ENCODE assay signal across 9 mouse cellular contexts in genomic region chr3:88456746-88457532, GRCm38 (mm10). TPM values are rescaled to one million over a fixed set of nuclear protein-coding genes. Genes with fewer than 3 reads are reported as not detected.
DNase-seq lines count a peak whose midpoint lies in the region; ATAC-seq and TF ChIP-seq lines count a peak whose summit lies in the region.
"Had no signal": no experiment of that assay in that cellular context is flagged by ENCODE, and none has a peak within 500 bp of the region (broad histone marks: within the 10 kb centered on the region; RNA-seq: fewer than 3 reads in every experiment).

No protein-coding gene starts in this region.

- peak overlapping the region; percentile 49; the same call in 1 of the 2 replicates for H3K9ac ChIP-seq in neural tube, embryonic 12.5 days
- H3K9ac ChIP-seq in forebrain, postnatal 0 days = peak overlapping the region; percentile 62

- no peak overlapping the region for H3K27ac ChIP-seq in neural tube, embryonic 12.5 days
- H3K27ac ChIP-seq in forebrain, postnatal 0 days (ENCODE audit: low read depth, low read length) = no peak overlapping the region
- H3K27ac ChIP-seq in midbrain, embryonic 10.5 days (replicated peaks) = peak overlapping the region; percentile 14; the same call in 1 of the 2 replicates

- peaks cover 21% of the 10 kb centered on the region for H3K4me1 ChIP-seq in neural tube, embryonic 12.5 days
- peaks cover 17% of the 10 kb centered on the region; the same call in 1 of the 2 replicates for H3K4me1 ChIP-seq in forebrain, postnatal 0 days (ENCODE audit: insufficient read depth)
- peaks cover 44% of the 10 kb centered on the region for H3K4me1 ChIP-seq in midbrain, embryonic 10.5 days

- peak overlapping the region; percentile 3; the same call in 1 of the 2 replicates for H3K4me3 ChIP-seq in neural tube, embryonic 12.5 days
- 0 out of 2 replicates have a peak overlapping the region, but pooled peaks have one; percentile 54 for H3K4me3 ChIP-seq in forebrain, postnatal 0 days (ENCODE audit: low read depth, low read length)
- no peak overlapping the region for H3K4me3 ChIP-seq in midbrain, embryonic 10.5 days

- 0 out of 2 replicates have a peak, but pooled peaks cover 3% of the 10 kb centered on the region for H3K36me3 ChIP-seq in neural tube, embryonic 12.5 days
- peaks cover 14% of the 10 kb centered on the region for H3K36me3 ChIP-seq in forebrain, postnatal 0 days (ENCODE audit: insufficient read depth)
- H3K36me3 ChIP-seq in midbrain, embryonic 10.5 days = no peaks in the 10 kb centered on the region

- no peak for ATAC-seq in neural tube, embryonic 12.5 days (ENCODE audit: low FRiP score, low read depth)
- ATAC-seq in forebrain, postnatal 0 days = no peak

- 64% methylated on average over 7 of the region's 7 CpGs for WGBS in neural tube, embryonic 12.5 days
- WGBS in forebrain, postnatal 0 days = 76% methylated on average over 7 of the region's 7 CpGs
- 73% methylated on average over 7 of the region's 7 CpGs for WGBS in midbrain, embryonic 10.5 days

- H3K4me2 ChIP-seq in neural tube, embryonic 12.5 days (replicated peaks) = peak overlapping the region; percentile 59
- H3K4me2 ChIP-seq in forebrain, postnatal 0 days (ENCODE audit: low read depth) = peak overlapping the region; percentile 69

- no peak for TF ChIP-seq CTCF in forebrain, postnatal 0 days (IDR thresholded peaks at IDR 0.05; ENCODE audit: low read depth)

- no peak for DNase-seq in neural tube, embryonic 10.5 days (ENCODE audit: extremely low spot score, low spot score)
- DNase-seq in forebrain, postnatal 0 days = no peak
- no peak for DNase-seq in midbrain, embryonic 10.5 days (ENCODE audit: low spot score)
- no peak for DNase-seq in lung, adult 18-20 months
- DNase-seq in retina, postnatal 1 day = no peak
- DNase-seq in frontal cortex, postnatal 36 days (ENCODE audit: low spot score in 2 of 2) = no peak
- DNase-seq: lung, postnatal 10 days; thymus, postnatal 36 days had no signal

- peaks cover 11% of the 10 kb centered on the region; the same call in 1 of the 2 replicates for H3K27me3 ChIP-seq in neural tube, embryonic 12.5 days (replicated peaks)
- H3K27me3 ChIP-seq in forebrain, postnatal 0 days (ENCODE audit: insufficient read depth, low read length) = no peaks in the 10 kb centered on the region
- peaks cover 68% of the 10 kb centered on the region for H3K27me3 ChIP-seq in midbrain, embryonic 10.5 days (ENCODE audit: low read depth, poor library complexity, severe bottlenecking)

- no peaks in the 10 kb centered on the region for H3K9me3 ChIP-seq in neural tube, embryonic 12.5 days
- no peaks in the 10 kb centered on the region for H3K9me3 ChIP-seq in forebrain, postnatal 0 days (ENCODE audit: low read length)
- H3K9me3 ChIP-seq in midbrain, embryonic 10.5 days (replicated peaks) = no peaks in the 10 kb centered on the region

RNA-seq across cellular contexts. Expression of gene Sema4a, which starts 4.0 kb away (rescaled TPM):
- 13.6 and 15.3 TPM in 2 replicates for polyA plus RNA-seq in neural tube, embryonic 12.5 days (2016; fragmentation: Nextera tagmentation; extraction: Ambion mirVana)
- 31.5 and 33.0 TPM in 2 replicates for total RNA-seq in forebrain, postnatal 0 days (2014; rRNA removed)
- 19.1 and 25.8 TPM in 2 replicates for polyA plus RNA-seq in forebrain, postnatal 0 days (2015; fragmentation: Nextera tagmentation; extraction: Ambion mirVana)
- 4.9 and 10.5 TPM in 2 replicates for polyA plus RNA-seq in midbrain, embryonic 10.5 days (2016; fragmentation: Nextera tagmentation; extraction: Ambion mirVana)

RNA-seq across cellular contexts. Expression of gene Slc25a44, which starts 32.0 kb away (rescaled TPM):
- polyA plus RNA-seq in neural tube, embryonic 12.5 days (2016; fragmentation: Nextera tagmentation; extraction: Ambion mirVana) = 24.1 and 28.0 TPM in 2 replicates
- 51.4 and 63.3 TPM in 2 replicates for total RNA-seq in forebrain, postnatal 0 days (2014; rRNA removed)
- polyA plus RNA-seq in forebrain, postnatal 0 days (2015; fragmentation: Nextera tagmentation; extraction: Ambion mirVana) = 35.6 and 36.9 TPM in 2 replicates
- 18.7 and 20.0 TPM in 2 replicates for polyA plus RNA-seq in midbrain, embryonic 10.5 days (2016; fragmentation: Nextera tagmentation; extraction: Ambion mirVana)

RNA-seq across cellular contexts. Expression of gene Pmf1, which starts 46.8 kb away (rescaled TPM):
- 75.9 and 79.7 TPM in 2 replicates for polyA plus RNA-seq in neural tube, embryonic 12.5 days (2016; fragmentation: Nextera tagmentation; extraction: Ambion mirVana)
- 22.5 and 23.8 TPM in 2 replicates for total RNA-seq in forebrain, postnatal 0 days (2014; rRNA removed)
- polyA plus RNA-seq in forebrain, postnatal 0 days (2015; fragmentation: Nextera tagmentation; extraction: Ambion mirVana) = 27.4 and 30.5 TPM in 2 replicates
- 162 and 174 TPM in 2 replicates for polyA plus RNA-seq in midbrain, embryonic 10.5 days (2016; fragmentation: Nextera tagmentation; extraction: Ambion mirVana)

RNA-seq across cellular contexts. Expression of gene Lmna, which starts 52.8 kb away (rescaled TPM):
- 27.6 and 27.9 TPM in 2 replicates for polyA plus RNA-seq in neural tube, embryonic 12.5 days (2016; fragmentation: Nextera tagmentation; extraction: Ambion mirVana)
- 49.4 and 71.3 TPM in 2 replicates for total RNA-seq in forebrain, postnatal 0 days (2014; rRNA removed)
- polyA plus RNA-seq in forebrain, postnatal 0 days (2015; fragmentation: Nextera tagmentation; extraction: Ambion mirVana) = 51.4 and 52.9 TPM in 2 replicates
- polyA plus RNA-seq in midbrain, embryonic 10.5 days (2016; fragmentation: Nextera tagmentation; extraction: Ambion mirVana) = 13.5 and 18.3 TPM in 2 replicates
